Mouse (Mus musculus) liver, embryonic 12.5 days (tissue): Measurements from ENCODE around the gene Gm45140. TPM values are rescaled to one million over a fixed set of nuclear protein-coding genes. Genes with fewer than 3 reads are reported as not detected.
A peak's percentile ranks its signal among the peaks of the same experiment; 100 is the strongest.

Source experiments
- ATAC-seq: fragments of 200-750 bp; cut with Nextera tagmentation; 2 replicates; pipeline ENCODE4 v1.8.0; 2017; ENCODE audit warnings: moderate number of reproducible peaks, mild to moderate bottlenecking, moderate library complexity
- H3K27ac ChIP-seq: fragments of 300-500 bp; sonication (generic); 2 replicates; pipeline ENCODE4 v1.5.1; 2016; ENCODE audit warnings: mild to moderate bottlenecking
- H3K27me3 ChIP-seq: fragments of 300-500 bp; sonication (generic); replicated peaks from 2 replicates; pipeline ENCODE4 v1.6.1; 2016; ENCODE audit warnings: mild to moderate bottlenecking, moderate library complexity
- H3K36me3 ChIP-seq: fragments of 300-500 bp; sonication (generic); 2 replicates; pipeline ENCODE4 v1.6.1; 2016; ENCODE audit warnings: mild to moderate bottlenecking, moderate library complexity
- H3K4me1 ChIP-seq: fragments of 300-500 bp; sonication (generic); 2 replicates; pipeline ENCODE4 v1.6.1; 2016
- H3K4me2 ChIP-seq: fragments of 300-500 bp; sonication (generic); 2 replicates; pipeline ENCODE4 v1.6.1; 2016; ENCODE audit warnings: mild to moderate bottlenecking, moderate library complexity
- H3K4me3 ChIP-seq: fragments of 300-500 bp; sonication (generic); 2 replicates; pipeline ENCODE4 v1.5.1; 2016; ENCODE audit warnings: mild to moderate bottlenecking, moderate library complexity
- H3K9ac ChIP-seq: fragments of 300-500 bp; sonication (generic); 2 replicates; pipeline ENCODE4 v1.6.1; 2016; ENCODE audit warnings: mild to moderate bottlenecking, moderate library complexity
- H3K9me3 ChIP-seq: fragments of 300-500 bp; sonication (generic); replicated peaks from 2 replicates; pipeline ENCODE4 v1.6.1; 2016; ENCODE audit warnings: mild to moderate bottlenecking, moderate library complexity
- WGBS: fragments of 180-500 bp; shearing (Covaris S2); methylation state at CpG from one replicate; pipeline ENCODE4 v1.1.7; 2016; ENCODE audit not compliant: insufficient replicate concordance; 5-methylcytosine and 5-hydroxymethylcytosine counted together
- polyA plus RNA-seq: library from polyadenylated mRNA; unstranded; fragments of >200 nt; fragmentation: Nextera tagmentation; extraction: Ambion mirVana; gene quantifications from 2 replicates; pipeline ENCODE4 v1.2.1, GENCODE M21; 2016

The Gm45140 gene
- polyA plus RNA-seq, 1 experiment from 2014 or later = 7.1 TPM

GRCm38 (mm10) chr6:87868871-87869506 lies 33.4 kb upstream of the Gm45140 start:
- peak; percentile 60 for ATAC-seq
- no peaks in the 10 kb centered on the region for H3K27me3 ChIP-seq

GRCm38 (mm10) chr6:87867256-87867655 lies 31.7 kb upstream of the Gm45140 start:
- H3K36me3 ChIP-seq = no peaks in the 10 kb centered on the region
- no peaks in the 10 kb centered on the region for H3K9me3 ChIP-seq
- H3K27ac ChIP-seq = peak overlapping the region; percentile 81
- H3K27me3 ChIP-seq = no peaks in the 10 kb centered on the region
- WGBS = 42% methylated on average over 2 of the region's 2 CpGs
- peaks cover 61% of the 10 kb centered on the region for H3K4me1 ChIP-seq
- peak; percentile 53; the same call in 1 of the 2 replicates for ATAC-seq
- H3K4me3 ChIP-seq = no peak overlapping the region
- peak overlapping the region; percentile 47; the same call in 1 of the 2 replicates for H3K9ac ChIP-seq
- no peak overlapping the region for H3K4me2 ChIP-seq

More at GRCm38 (mm10) chr6:87868871-87869506, 33.4 kb upstream of the Gm45140 start:
- 0 out of 2 replicates have a peak overlapping the region, but pooled peaks have one; percentile 35 for H3K9ac ChIP-seq
- H3K27ac ChIP-seq = peak overlapping the region; percentile 72
- no peaks in the 10 kb centered on the region for H3K36me3 ChIP-seq
- peak overlapping the region; percentile 36 for H3K4me2 ChIP-seq
- H3K4me3 ChIP-seq = no peak overlapping the region
- 42% methylated on average over 9 of the region's 9 CpGs for WGBS
- no peaks in the 10 kb centered on the region for H3K9me3 ChIP-seq
- H3K4me1 ChIP-seq = peaks cover 52% of the 10 kb centered on the region

- no peak for ATAC-seq
- no peaks in the 10 kb centered on the region for H3K36me3 ChIP-seq
- H3K27ac ChIP-seq = peak overlapping the region; percentile 39; the same call in 1 of the 2 replicates
- no peak overlapping the region for H3K4me2 ChIP-seq
- peaks cover 63% of the 10 kb centered on the region for H3K4me1 ChIP-seq
- H3K9ac ChIP-seq = no peak overlapping the region
- H3K27me3 ChIP-seq = no peaks in the 10 kb centered on the region
- WGBS = 73% methylated on average over 6 of the region's 6 CpGs
- H3K9me3 ChIP-seq = no peaks in the 10 kb centered on the region
- no peak overlapping the region for H3K4me3 ChIP-seq
Observed at GRCm38 (mm10) chr6:87866211-87866610, 30.6 kb upstream of the Gm45140 start.

GRCm38 (mm10) chr6:87857071-87857470 lies 21.5 kb upstream of the Gm45140 start:
- Histone ChIP-seq H3K4me3 (no peak overlapping the region), H3K4me2 (no peak overlapping the region), H3K27ac (no peak overlapping the region), H3K36me3 (no peaks in the 10 kb centered on the region), H3K9ac (no peak overlapping the region), H3K4me1 (peaks cover 20% of the 10 kb centered on the region), H3K27me3 (peaks cover 9% of the 10 kb centered on the region), H3K9me3 (no peaks in the 10 kb centered on the region)
- WGBS = 12% methylated on average over 1 of the region's 1 CpGs
- ATAC-seq = no peak

GRCm38 (mm10) chr6:87853446-87853845 lies 17.9 kb upstream of the Gm45140 start:
- Histone ChIP-seq H3K36me3 (peaks cover 5% of the 10 kb centered on the region), H3K9ac (no peak overlapping the region), H3K27ac (peak overlapping the region; percentile 53), H3K4me1 (peaks cover 34% of the 10 kb centered on the region), H3K27me3 (peaks cover 9% of the 10 kb centered on the region), H3K9me3 (no peaks in the 10 kb centered on the region), H3K4me2 (no peak overlapping the region), H3K4me3 (no peak overlapping the region)
- 73% methylated on average over 4 of the region's 4 CpGs for WGBS
- ATAC-seq = no peak

GRCm38 (mm10) chr6:87851871-87852270 lies 16.3 kb upstream of the Gm45140 start:
- peaks cover 50% of the 10 kb centered on the region for H3K4me1 ChIP-seq
- H3K27me3 ChIP-seq = peaks cover 6% of the 10 kb centered on the region
- H3K4me3 ChIP-seq = peak overlapping the region; percentile 88
- no peaks in the 10 kb centered on the region for H3K9me3 ChIP-seq
- no peak overlapping the region for H3K9ac ChIP-seq
- H3K36me3 ChIP-seq = peaks cover 21% of the 10 kb centered on the region
- peak overlapping the region; percentile 92; the same call in 1 of the 2 replicates for H3K27ac ChIP-seq
- ATAC-seq = no peak
- WGBS = 72% methylated on average over 6 of the region's 6 CpGs
- peak overlapping the region; percentile 84 for H3K4me2 ChIP-seq

GRCm38 (mm10) chr6:87850900-87851614 lies 15.5 kb upstream of the Gm45140 start, which contains the start of gene Cnbp:
Gene Cnbp (minus strand): TSS chr6:87851106.
- Histone ChIP-seq H3K4me2 (peak within 1 kb of the TSS; percentile 84), H3K27ac (peak within 1 kb of the TSS; percentile 92), H3K9me3 (no peaks in the 10 kb centered on the region), H3K36me3 (peaks cover 29% of the 10 kb centered on the region), H3K27me3 (no peaks in the 10 kb centered on the region), H3K9ac (peak within 1 kb of the TSS; percentile 98), H3K4me3 (peak within 1 kb of the TSS; percentile 88), H3K4me1 (peaks cover 58% of the 10 kb centered on the region)
- under 1% methylated on average over 55 of the region's 55 CpGs for WGBS
- ATAC-seq = peak; percentile 95

- Histone ChIP-seq H3K9me3 (no peaks in the 10 kb centered on the region), H3K9ac (peak overlapping the region; percentile 98), H3K4me2 (peak overlapping the region; percentile 84), H3K4me1 (peaks cover 58% of the 10 kb centered on the region), H3K27ac (peak overlapping the region; percentile 92), H3K36me3 (peaks cover 37% of the 10 kb centered on the region), H3K27me3 (no peaks in the 10 kb centered on the region), H3K4me3 (peak overlapping the region; percentile 88)
- WGBS = 2% methylated on average over 73 of the region's 73 CpGs
- peak; percentile 72 for ATAC-seq
Observed at GRCm38 (mm10) chr6:87850155-87850899, 14.7 kb upstream of the Gm45140 start.

- peak overlapping the region; percentile 98 for H3K9ac ChIP-seq
- peak overlapping the region; percentile 88 for H3K4me3 ChIP-seq
- peak overlapping the region; percentile 92 for H3K27ac ChIP-seq
- peaks cover 42% of the 10 kb centered on the region for H3K36me3 ChIP-seq
- no peaks in the 10 kb centered on the region for H3K9me3 ChIP-seq
- peaks cover 58% of the 10 kb centered on the region for H3K4me1 ChIP-seq
- 0% methylated on average over 8 of the region's 8 CpGs for WGBS
- no peaks in the 10 kb centered on the region for H3K27me3 ChIP-seq
- ATAC-seq = no peak
- H3K4me2 ChIP-seq = peak overlapping the region; percentile 84
Observed at GRCm38 (mm10) chr6:87849780-87850154, 14.2 kb upstream of the Gm45140 start.

GRCm38 (mm10) chr6:87846813-87847212 lies 11.2 kb upstream of the Gm45140 start:
- Histone ChIP-seq H3K9ac (0 out of 2 replicates have a peak overlapping the region, but pooled peaks have one; percentile 7), H3K4me1 (peaks cover 35% of the 10 kb centered on the region), H3K9me3 (no peaks in the 10 kb centered on the region), H3K4me2 (peak overlapping the region; percentile 84), H3K27me3 (no peaks in the 10 kb centered on the region), H3K27ac (0 out of 2 replicates have a peak overlapping the region, but pooled peaks have one; percentile 38), H3K4me3 (no peak overlapping the region), H3K36me3 (peaks cover 71% of the 10 kb centered on the region)
- 49% methylated on average over 1 of the region's 1 CpGs for WGBS
- no peak for ATAC-seq

GRCm38 (mm10) chr6:87845031-87845695 lies 9.6 kb upstream of the Gm45140 start:
- no peak overlapping the region for H3K4me3 ChIP-seq
- 0 out of 2 replicates have a peak overlapping the region, but pooled peaks have one; percentile 3 for H3K27ac ChIP-seq
- H3K4me1 ChIP-seq = peaks cover 39% of the 10 kb centered on the region
- H3K9ac ChIP-seq = no peak overlapping the region
- peaks cover 84% of the 10 kb centered on the region for H3K36me3 ChIP-seq
- no peaks in the 10 kb centered on the region for H3K9me3 ChIP-seq
- no peak for ATAC-seq
- H3K27me3 ChIP-seq = no peaks in the 10 kb centered on the region
- no peak overlapping the region for H3K4me2 ChIP-seq
- WGBS = 85% methylated on average over 13 of the region's 13 CpGs
